ENCODE assay signal across 23 mouse cellular contexts in the genomic region with DNA sequence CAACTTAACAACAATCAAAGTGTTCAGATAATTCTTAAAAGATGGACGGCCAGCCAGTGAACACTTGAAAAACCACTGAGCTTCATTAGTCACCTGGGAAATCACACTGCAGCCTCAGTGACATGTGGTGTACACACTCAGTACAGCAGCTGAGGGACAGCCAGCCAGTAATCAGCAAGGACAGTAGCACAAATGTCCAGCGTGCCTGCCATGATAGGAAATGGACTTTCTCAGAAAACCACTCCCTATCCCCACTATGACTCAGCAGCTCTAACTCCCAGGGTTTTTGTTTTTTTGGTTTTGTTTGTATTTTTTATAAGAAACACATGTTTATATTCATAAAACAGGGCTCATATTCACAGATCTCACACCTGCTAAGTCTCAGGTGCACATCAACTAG.
DNase-seq lines count a peak whose midpoint lies in the region; ATAC-seq lines count a peak whose summit lies in the region.
"Had no signal": no experiment of that assay in that cellular context is flagged by ENCODE, and none has a peak within 500 bp of the region (broad histone marks: within the 10 kb centered on the region; RNA-seq: fewer than 3 reads in every experiment).

No protein-coding gene starts in this region.

- no peak overlapping the region for H3K4me2 ChIP-seq in heart, embryonic 12.5 days
- no peak overlapping the region for H3K4me2 ChIP-seq in liver, embryonic 13.5 days
- H3K4me2 ChIP-seq: forebrain, embryonic 13.5 days; kidney, embryonic 15.5 days; liver, embryonic 15.5 days; neural tube, embryonic 13.5 days had no signal

- no peak overlapping the region for H3K4me3 ChIP-seq in heart, embryonic 12.5 days
- no peak overlapping the region for H3K4me3 ChIP-seq in liver, embryonic 13.5 days (replicated peaks)
- H3K4me3 ChIP-seq: embryonic facial prominence, embryonic 10.5 days; forebrain, embryonic 13.5 days; kidney, embryonic 15.5 days; liver, embryonic 15.5 days; neural tube, embryonic 13.5 days had no signal

- H3K36me3 ChIP-seq in heart, embryonic 12.5 days = no peaks in the 10 kb centered on the region
- H3K36me3 ChIP-seq in liver, embryonic 13.5 days = no peaks in the 10 kb centered on the region
- H3K36me3 ChIP-seq: embryonic facial prominence, embryonic 10.5 days; kidney, embryonic 15.5 days; liver, embryonic 15.5 days; neural tube, embryonic 13.5 days had no signal

- H3K27me3 ChIP-seq in heart, embryonic 12.5 days (replicated peaks) = peaks cover 68% of the 10 kb centered on the region
- H3K27me3 ChIP-seq in liver, embryonic 13.5 days = no peaks in the 10 kb centered on the region
- H3K27me3 ChIP-seq: CH12.LX; kidney, embryonic 15.5 days; liver, embryonic 15.5 days; neural tube, embryonic 13.5 days had no signal

- H3K9ac ChIP-seq in heart, embryonic 12.5 days = no peak overlapping the region
- no peak overlapping the region for H3K9ac ChIP-seq in liver, embryonic 13.5 days
- H3K9ac ChIP-seq: forebrain, embryonic 13.5 days; kidney, embryonic 15.5 days; liver, embryonic 15.5 days; neural tube, embryonic 13.5 days had no signal

- peak; percentile 82 for ATAC-seq in heart, embryonic 12.5 days (ENCODE audit: insufficient number of reproducible peaks, low FRiP score)
- no peak for ATAC-seq in liver, embryonic 13.5 days (ENCODE audit: low read depth)
- ATAC-seq: forebrain, embryonic 13.5 days; hindbrain, embryonic 16.5 days; intestine, embryonic 16.5 days had no signal

- H3K4me1 ChIP-seq in heart, embryonic 12.5 days (replicated peaks) = peaks cover 42% of the 10 kb centered on the region
- peaks cover 32% of the 10 kb centered on the region for H3K4me1 ChIP-seq in liver, embryonic 13.5 days (replicated peaks)
- H3K4me1 ChIP-seq: kidney, embryonic 15.5 days had no signal

- DNase-seq in adrenal gland, adult 2 months = peak; percentile 63
- no peak for DNase-seq in adrenal gland, postnatal 10 days
- no peak for DNase-seq in heart, postnatal 10 days
- DNase-seq in adrenal gland, postnatal 36 days = peak; percentile 41 to 44
- DNase-seq in liver, embryonic 13.5 days = peak; percentile 43
- DNase-seq in cerebellum, postnatal 25 days = no peak
- DNase-seq in lung, adult 18-20 months = no peak
- DNase-seq: cerebellum, adult 11 months; cerebellum, postnatal 14 days; gastrocnemius, postnatal 25 days; kidney, postnatal 4 days; lung, postnatal 10 days; midbrain, embryonic 14.5 days; thymus, postnatal 14 days had no signal

- 32% methylated on average over 2 of the region's 2 CpGs for WGBS in heart, embryonic 12.5 days
- 15% methylated on average over 2 of the region's 2 CpGs for WGBS in liver, embryonic 13.5 days (ENCODE audit: insufficient replicate concordance)

- no peaks in the 10 kb centered on the region for H3K9me3 ChIP-seq in heart, embryonic 12.5 days (replicated peaks)
- no peaks in the 10 kb centered on the region for H3K9me3 ChIP-seq in liver, embryonic 13.5 days (replicated peaks)
- H3K9me3 ChIP-seq: embryonic facial prominence, embryonic 10.5 days; forebrain, embryonic 13.5 days; kidney, embryonic 15.5 days; liver, embryonic 15.5 days; neural tube, embryonic 13.5 days had no signal

- peak overlapping the region; percentile 35; the same call in 1 of the 2 replicates for H3K27ac ChIP-seq in heart, embryonic 12.5 days (ENCODE audit: poor library complexity, severe bottlenecking)
- no peak overlapping the region for H3K27ac ChIP-seq in liver, embryonic 13.5 days
- H3K27ac ChIP-seq: embryonic facial prominence, embryonic 10.5 days; forebrain, embryonic 13.5 days; kidney, embryonic 15.5 days; liver, embryonic 15.5 days; neural tube, embryonic 13.5 days had no signal

- intact Hi-C loops in heart, postnatal 10 days (cut with DNase I) = no loop called here

Comparison
In these comparisons a context has a peak if more than half of its experiments do, and no peak if none do; other contexts are left out.
1. DNase-seq: peak in adrenal gland, adult 2 months (single experiment), adrenal gland, postnatal 36 days (2 of 2) and liver, embryonic 13.5 days (single experiment); none in adrenal gland, postnatal 10 days (single experiment), heart, postnatal 10 days (0 of 2), cerebellum, postnatal 25 days (0 of 2) and lung, adult 18-20 months (0 of 2).